Mouse (Mus musculus) stomach, embryonic 16.5 days (tissue): ENCODE measurements around the gene Lmf1. TPM values are rescaled to one million over a fixed set of nuclear protein-coding genes. Genes with fewer than 3 reads are reported as not detected.

Source experiments
- ATAC-seq: fragments of 200-750 bp; cut with Nextera tagmentation; 2 replicates; pipeline ENCODE4 v1.8.0; 2017; ENCODE audit warnings: moderate number of reproducible peaks, moderate TSS enrichment; ENCODE audit not compliant: insufficient read depth, low FRiP score
- H3K27ac ChIP-seq: fragments of 300-500 bp; sonication (generic); 2 replicates; pipeline ENCODE4 v1.5.1; 2014; ENCODE audit warnings: low read length
- H3K27me3 ChIP-seq: fragments of 300-500 bp; sonication (generic); 2 replicates; pipeline ENCODE4 v1.6.1; 2014; ENCODE audit warnings: low read length, control low read depth, mixed read lengths; ENCODE audit not compliant: control insufficient read depth, insufficient read depth
- H3K36me3 ChIP-seq: fragments of 300-500 bp; sonication (generic); 2 replicates; pipeline ENCODE4 v1.6.1; 2014; ENCODE audit warnings: low read length; ENCODE audit not compliant: control insufficient read depth, insufficient read depth
- H3K4me1 ChIP-seq: fragments of 300-500 bp; sonication (generic); 2 replicates; pipeline ENCODE4 v1.6.1; 2014; ENCODE audit warnings: low read length, control low read depth, mixed read lengths; ENCODE audit not compliant: control insufficient read depth, insufficient read depth
- H3K4me2 ChIP-seq: fragments of 300-500 bp; sonication (generic); 2 replicates; pipeline ENCODE4 v1.6.1; 2014; ENCODE audit warnings: low read depth, low read length, mixed read lengths
- H3K4me3 ChIP-seq: fragments of 300-500 bp; sonication (generic); replicated peaks from 2 replicates; pipeline ENCODE4 v1.5.1; 2014; ENCODE audit warnings: mild to moderate bottlenecking, low read length
- H3K9ac ChIP-seq: fragments of 300-500 bp; sonication (generic); 2 replicates; pipeline ENCODE4 v1.6.1; 2014; ENCODE audit warnings: low read length
- H3K9me3 ChIP-seq: fragments of 300-500 bp; sonication (generic); replicated peaks from 2 replicates; pipeline ENCODE4 v1.6.1; 2016; ENCODE audit warnings: low read length, control low read depth; ENCODE audit not compliant: control insufficient read depth
- WGBS: fragments of 180-500 bp; shearing (Covaris S2); extraction: QIAGEN DNeasy Blood & Tissue Kit; methylation state at CpG from one replicate; pipeline ENCODE4 v1.1.7; 2014; 5-methylcytosine and 5-hydroxymethylcytosine counted together
- polyA plus RNA-seq: library from polyadenylated mRNA; unstranded; fragments of >200 nt; fragmentation: Nextera tagmentation; extraction: Ambion mirVana; gene quantifications from 2 replicates; pipeline ENCODE4 v1.2.1, GENCODE M21; 2015

The Lmf1 gene
- polyA plus RNA-seq, 1 experiment from 2014 or later, result 28.9 TPM

DNA sequence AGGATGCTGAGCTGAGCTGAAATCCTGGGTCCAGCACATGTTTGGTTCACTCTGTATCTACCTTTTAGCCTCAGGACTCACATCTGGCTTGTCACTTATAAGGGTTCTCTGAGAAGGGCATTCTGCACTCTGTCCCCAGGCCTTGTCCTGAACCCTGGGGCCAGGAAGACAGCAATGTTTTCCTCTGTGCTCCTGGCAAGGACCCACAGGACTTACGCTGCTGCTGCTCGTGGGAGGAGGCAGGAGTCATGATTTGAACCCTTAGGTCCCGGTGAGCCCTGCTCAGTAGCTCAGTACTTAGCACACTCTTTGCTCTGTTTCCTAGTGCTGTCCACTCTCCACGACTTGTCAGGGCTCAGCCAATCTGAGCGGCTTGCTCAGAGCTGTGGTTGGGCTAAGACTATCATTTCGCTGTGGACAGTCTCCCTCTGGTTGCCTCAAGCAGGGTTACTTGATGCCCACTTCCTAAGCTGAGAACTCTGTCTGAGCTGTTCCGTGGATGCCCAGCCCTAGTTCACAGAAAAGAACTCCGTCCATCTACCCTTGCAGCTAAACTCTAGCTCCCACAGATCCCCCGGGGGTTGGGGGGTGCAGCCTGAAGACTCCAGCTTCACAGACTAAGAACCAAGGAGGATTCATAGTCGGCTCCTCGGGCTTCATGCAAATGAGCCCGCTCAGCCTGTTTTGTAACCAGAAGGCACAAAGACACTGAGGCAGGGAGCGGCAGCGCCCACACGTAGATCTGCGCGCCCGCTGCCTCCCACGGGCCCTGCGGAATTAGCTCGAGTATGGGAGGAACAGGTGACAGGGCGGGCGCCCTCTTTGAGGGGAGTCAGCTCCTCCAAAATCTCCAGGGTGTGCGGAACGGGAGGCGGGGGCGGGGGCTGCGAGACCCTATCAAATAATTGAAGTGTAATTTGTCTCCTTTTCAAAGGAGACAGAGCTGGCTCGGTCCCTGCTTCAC is 22.9 kb upstream of the Lmf1 start:
- no peak for ATAC-seq
- Histone ChIP-seq H3K36me3 (no peaks in the 10 kb centered on the region), H3K4me3 (peak overlapping the region; percentile 27), H3K27me3 (peaks cover 3% of the 10 kb centered on the region; the same call in 1 of the 2 replicates), H3K4me1 (peaks cover 18% of the 10 kb centered on the region), H3K4me2 (peak overlapping the region; percentile 48), H3K9me3 (no peaks in the 10 kb centered on the region), H3K27ac (no peak overlapping the region), H3K9ac (peak overlapping the region; percentile 60)
- 9% methylated on average over 29 of the region's 29 CpGs for WGBS

DNA sequence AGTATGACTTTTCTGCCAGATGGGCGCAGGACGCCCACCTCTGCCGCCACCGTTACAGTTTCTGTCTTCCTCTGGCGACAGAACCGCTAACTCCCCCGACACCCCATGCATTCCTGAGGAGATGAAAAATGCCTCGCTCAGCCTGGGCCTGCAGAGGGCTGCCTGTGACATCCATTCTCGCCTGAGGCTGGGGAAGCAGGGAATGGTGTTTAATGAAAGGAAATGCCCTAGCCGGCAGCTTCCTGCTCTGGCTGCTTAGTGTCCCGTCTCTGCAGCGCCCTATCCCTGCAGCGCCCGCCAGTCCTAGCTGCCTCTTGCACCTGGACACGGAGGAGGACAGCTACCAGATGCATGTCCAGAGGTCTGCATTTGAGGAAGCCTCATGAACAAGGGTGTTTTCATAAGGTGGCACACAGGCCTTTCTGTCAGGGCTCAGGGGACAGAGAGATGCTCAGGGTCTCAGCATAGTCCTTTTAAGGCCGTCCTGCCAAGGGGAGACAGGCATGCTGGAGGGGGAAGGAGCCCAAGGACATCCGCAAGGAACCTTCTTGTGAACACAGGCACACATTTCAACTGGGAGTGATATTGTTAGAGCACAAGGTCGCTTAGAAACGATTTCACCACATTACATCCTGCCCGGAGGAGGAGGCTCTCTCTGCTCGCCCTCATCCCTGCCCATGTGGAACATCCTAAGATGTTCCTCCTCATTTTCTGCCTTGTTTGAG is 22.1 kb upstream of the Lmf1 start:
- 12% methylated on average over 21 of the region's 21 CpGs for WGBS
- H3K4me1 ChIP-seq, result peaks cover 18% of the 10 kb centered on the region
- peaks cover 3% of the 10 kb centered on the region; the same call in 1 of the 2 replicates for H3K27me3 ChIP-seq
- H3K36me3 ChIP-seq, result no peaks in the 10 kb centered on the region
- no peak for ATAC-seq
- no peaks in the 10 kb centered on the region for H3K9me3 ChIP-seq
- peak overlapping the region; percentile 48 for H3K4me2 ChIP-seq
- no peak overlapping the region for H3K27ac ChIP-seq
- peak overlapping the region; percentile 60 for H3K9ac ChIP-seq
- peak overlapping the region; percentile 27 for H3K4me3 ChIP-seq

DNA sequence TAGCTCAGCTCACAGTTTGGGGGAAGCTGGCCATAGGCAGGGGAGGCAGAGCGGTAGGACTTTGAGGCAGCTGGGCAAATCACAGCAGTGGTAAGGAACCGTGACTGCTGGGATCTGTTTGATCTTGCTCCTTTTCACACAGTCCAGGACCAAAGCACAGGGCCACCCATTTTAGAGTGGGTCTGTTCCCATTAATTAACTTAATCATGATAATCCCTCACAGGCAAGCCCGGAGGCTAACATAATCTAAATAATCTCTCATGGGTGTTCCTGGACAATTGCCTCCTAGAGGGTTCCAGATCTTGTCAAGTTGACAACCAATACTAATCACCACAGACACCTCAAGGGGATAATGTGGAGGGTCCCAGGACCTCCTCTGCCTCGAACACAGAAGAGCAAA is 19.3 kb upstream of the Lmf1 start:
- Histone ChIP-seq H3K36me3 (no peaks in the 10 kb centered on the region), H3K4me3 (no peak overlapping the region), H3K9me3 (no peaks in the 10 kb centered on the region), H3K27me3 (peaks cover 3% of the 10 kb centered on the region; the same call in 1 of the 2 replicates), H3K9ac (no peak overlapping the region), H3K27ac (no peak overlapping the region), H3K4me1 (peaks cover 18% of the 10 kb centered on the region), H3K4me2 (no peak overlapping the region)
- WGBS, result 47% methylated on average over 4 of the region's 4 CpGs
- ATAC-seq, result no peak

DNA sequence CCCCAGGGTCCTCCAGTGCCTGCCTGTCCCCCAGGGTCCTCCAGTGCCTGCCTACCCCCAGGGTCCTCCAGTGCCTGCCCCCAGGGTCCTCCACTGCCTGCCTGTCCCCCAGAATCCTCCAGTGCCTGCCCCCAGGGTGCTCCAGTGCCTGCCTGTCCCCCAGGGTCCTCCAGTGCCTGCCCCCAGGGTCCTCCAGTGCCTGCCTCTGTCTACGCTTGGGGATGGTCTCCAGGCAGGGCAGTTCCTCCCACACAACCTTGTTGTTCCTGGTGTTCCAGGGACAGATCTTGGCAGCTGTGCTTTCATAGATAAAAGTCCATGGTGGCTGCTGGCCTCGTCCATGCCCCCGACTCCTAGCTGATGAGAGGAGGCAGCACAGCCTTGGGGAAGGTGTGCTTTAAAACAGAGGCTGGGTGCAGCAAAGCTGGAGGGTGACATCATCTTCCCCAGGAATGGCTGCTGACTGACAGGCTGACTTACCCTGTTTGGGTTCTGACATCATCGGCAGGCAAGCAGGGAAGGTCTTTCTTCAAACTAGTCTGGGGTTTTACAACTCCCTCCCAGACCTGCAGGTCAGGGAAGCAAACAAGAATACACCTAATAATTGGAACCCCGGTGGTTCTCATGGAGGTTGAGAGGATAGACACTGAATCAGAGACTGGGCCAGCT is 18.2 kb upstream of the Lmf1 start:
- H3K9ac ChIP-seq, result no peak overlapping the region
- H3K4me3 ChIP-seq, result no peak overlapping the region
- 53% methylated on average over 5 of the region's 5 CpGs for WGBS
- H3K9me3 ChIP-seq, result no peaks in the 10 kb centered on the region
- H3K27me3 ChIP-seq, result peaks cover 2% of the 10 kb centered on the region; the same call in 1 of the 2 replicates
- H3K36me3 ChIP-seq, result no peaks in the 10 kb centered on the region
- H3K4me1 ChIP-seq, result peaks cover 14% of the 10 kb centered on the region
- H3K4me2 ChIP-seq, result no peak overlapping the region
- ATAC-seq, result no peak
- no peak overlapping the region for H3K27ac ChIP-seq

DNA sequence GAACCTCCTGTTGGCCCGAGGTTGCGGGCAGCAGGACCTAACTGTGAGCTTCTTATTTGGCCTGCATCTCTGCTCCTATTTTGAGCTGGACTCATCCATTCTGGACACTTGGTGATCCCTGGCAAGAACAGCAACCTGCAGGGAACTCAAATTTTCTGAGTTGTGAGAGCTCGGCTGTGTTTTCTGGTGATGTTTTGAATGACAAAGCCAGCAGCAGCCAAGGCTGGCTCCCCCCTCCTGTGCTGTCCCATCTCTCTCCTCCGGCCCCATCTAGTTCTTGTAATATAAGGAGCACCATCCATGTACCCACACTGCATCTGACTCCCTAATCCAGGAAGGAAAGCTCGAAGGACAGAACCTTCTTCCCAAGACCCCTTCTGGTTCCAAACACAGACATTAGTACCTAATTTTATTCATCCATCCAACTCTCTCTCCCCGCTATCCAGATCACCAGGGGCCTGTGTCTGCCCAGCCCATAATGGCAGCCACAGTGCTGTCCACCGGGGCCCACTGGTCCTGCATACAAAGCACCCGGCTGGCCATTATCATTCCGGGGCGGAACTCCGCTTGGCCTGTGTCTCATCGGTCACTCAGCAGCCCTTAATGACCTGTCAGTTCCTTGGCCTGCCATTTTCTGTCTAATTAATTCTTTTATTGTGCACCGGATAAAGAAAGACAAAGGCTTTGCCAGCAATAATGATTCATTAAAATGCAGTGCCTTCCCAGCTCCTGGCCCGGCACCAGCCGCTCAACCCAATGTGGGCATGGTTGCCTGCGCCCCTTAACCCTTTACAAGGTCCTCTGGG is 17.5 kb upstream of the Lmf1 start:
- H3K27ac ChIP-seq, result no peak overlapping the region
- H3K4me1 ChIP-seq, result peaks cover 7% of the 10 kb centered on the region; the same call in 1 of the 2 replicates
- no peak overlapping the region for H3K4me2 ChIP-seq
- no peaks in the 10 kb centered on the region for H3K9me3 ChIP-seq
- H3K27me3 ChIP-seq, result no peaks in the 10 kb centered on the region; the same call in 1 of the 2 replicates
- H3K9ac ChIP-seq, result no peak overlapping the region
- WGBS, result 80% methylated on average over 16 of the region's 16 CpGs
- no peak overlapping the region for H3K4me3 ChIP-seq
- no peaks in the 10 kb centered on the region for H3K36me3 ChIP-seq
- no peak for ATAC-seq

DNA sequence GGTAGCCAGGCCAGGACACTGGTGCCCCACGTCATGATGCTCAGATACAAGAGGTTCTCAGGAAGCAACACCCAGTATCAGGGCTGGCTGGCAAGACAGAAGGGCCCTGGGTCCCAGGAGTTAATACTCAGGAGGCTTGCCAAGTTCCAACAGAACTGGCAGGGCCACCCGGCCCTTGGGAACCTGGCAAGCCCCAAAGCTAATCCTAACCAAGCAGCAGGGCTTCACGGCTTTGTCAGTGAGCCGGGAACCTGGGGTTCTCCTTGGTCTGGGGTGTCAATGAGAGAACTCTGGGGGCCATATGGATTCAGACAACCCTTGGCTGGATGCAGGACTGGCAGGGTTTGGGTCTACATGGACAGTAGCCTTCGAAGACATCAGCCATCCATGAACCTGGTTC is 14.4 kb upstream of the Lmf1 start:
- peaks cover 4% of the 10 kb centered on the region; the same call in 1 of the 2 replicates for H3K4me1 ChIP-seq
- WGBS, result 73% methylated on average over 5 of the region's 5 CpGs
- H3K9ac ChIP-seq, result no peak overlapping the region
- H3K9me3 ChIP-seq, result no peaks in the 10 kb centered on the region
- no peaks in the 10 kb centered on the region for H3K36me3 ChIP-seq
- peaks cover 9% of the 10 kb centered on the region for H3K27me3 ChIP-seq
- no peak for ATAC-seq
- H3K27ac ChIP-seq, result no peak overlapping the region
- H3K4me3 ChIP-seq, result no peak overlapping the region
- no peak overlapping the region for H3K4me2 ChIP-seq

DNA sequence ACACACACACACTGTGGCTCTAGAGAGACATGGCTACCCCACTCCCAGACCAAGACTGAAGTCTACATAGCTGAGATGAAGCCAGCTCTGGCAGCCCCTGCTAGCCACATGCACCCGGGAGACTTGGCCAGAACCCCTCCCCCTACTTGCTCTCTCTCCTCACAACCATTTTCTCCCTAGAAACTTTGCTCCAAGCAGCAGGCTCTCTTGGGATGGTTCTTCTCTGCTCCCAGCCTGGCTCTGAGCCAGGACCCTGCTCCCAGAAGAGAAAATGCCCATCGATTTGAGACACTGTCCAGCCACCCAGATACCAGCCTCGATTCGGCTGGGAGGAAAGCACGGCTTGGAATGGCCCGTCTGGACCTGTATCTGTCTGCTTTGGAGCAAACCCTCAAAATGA is 13.6 kb upstream of the Lmf1 start:
- Histone ChIP-seq H3K27ac (peak overlapping the region; percentile 27; the same call in 1 of the 2 replicates), H3K36me3 (no peaks in the 10 kb centered on the region), H3K4me3 (no peak overlapping the region), H3K27me3 (peaks cover 17% of the 10 kb centered on the region), H3K4me1 (peaks cover 8% of the 10 kb centered on the region), H3K4me2 (no peak overlapping the region), H3K9ac (no peak overlapping the region; the same call in 1 of the 2 replicates), H3K9me3 (no peaks in the 10 kb centered on the region)
- WGBS, result 27% methylated on average over 6 of the region's 6 CpGs
- ATAC-seq, result peak; percentile 57; the same call in 1 of the 2 replicates

DNA sequence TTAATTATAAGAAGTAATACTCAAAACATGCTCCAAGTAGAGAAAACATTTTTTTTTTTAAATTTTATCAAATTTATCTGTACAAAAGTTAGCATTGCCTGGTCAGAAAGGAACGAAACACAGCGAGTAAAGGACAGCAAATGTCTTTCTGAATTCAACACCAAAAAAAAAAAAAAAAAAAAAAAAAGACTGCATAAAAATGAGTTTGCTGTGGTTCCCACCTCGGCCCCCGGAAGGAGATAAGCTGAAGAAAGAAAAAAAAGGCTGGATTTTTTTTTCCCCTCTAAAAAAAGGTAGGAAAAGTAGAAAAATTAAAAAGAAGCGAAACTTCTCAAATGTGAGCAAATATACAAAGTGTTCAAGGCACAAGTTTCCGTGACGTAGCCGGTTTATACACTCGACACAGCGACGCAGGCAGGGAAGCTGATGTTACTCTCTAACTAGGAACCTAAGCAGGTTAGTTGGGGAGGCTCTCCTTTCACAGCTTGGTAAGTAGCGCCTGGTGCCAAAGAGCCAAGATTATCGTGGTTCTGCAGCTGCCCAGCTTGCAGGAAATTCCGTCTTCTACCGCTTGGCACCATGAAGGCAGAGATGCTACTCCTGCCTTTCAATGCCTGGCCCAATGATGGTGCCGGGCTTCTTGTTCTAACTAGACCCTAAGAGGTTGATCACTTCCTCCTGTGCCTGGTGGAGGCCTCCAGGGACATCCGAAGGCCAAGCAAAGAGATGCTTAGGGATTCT is 12.9 kb upstream of the Lmf1 start:
- H3K36me3 ChIP-seq, result no peaks in the 10 kb centered on the region
- no peaks in the 10 kb centered on the region for H3K9me3 ChIP-seq
- no peak overlapping the region for H3K9ac ChIP-seq
- H3K4me2 ChIP-seq, result no peak overlapping the region
- H3K27me3 ChIP-seq, result peaks cover 21% of the 10 kb centered on the region
- no peak for ATAC-seq
- peaks cover 12% of the 10 kb centered on the region for H3K4me1 ChIP-seq
- H3K4me3 ChIP-seq, result no peak overlapping the region
- 75% methylated on average over 17 of the region's 17 CpGs for WGBS
- H3K27ac ChIP-seq, result peak overlapping the region; percentile 27; the same call in 1 of the 2 replicates
